Mouse (Mus musculus) brain, adult 2 months (tissue): ENCODE measurements at regions not wholly inside any gene's neighbourhood (a gene's known extent, or its start where the extent isn't known, plus 50 kb on each side); places are given as distances from the start of the nearest gene placed in this dataset.
"Not testable (repeated sequence)": the region's sequence is repeated elsewhere in the genome, so short reads cannot be mapped to it uniquely, and the experiment has no call there.

Experiments
- DNase-seq: peaks from one replicate; pipeline ENCODE4 v3.0.0; 2011; ENCODE audit warnings: low read depth, low spot score

GRCm38 (mm10) chr1:88752332-88752731 lies 50.3 kb upstream of the Arl4c start:
- DNase-seq, result peak; percentile 51

- DNase-seq, result peak; percentile 52
These were observed 54.6 kb upstream of the Arl4c start for GRCm38 (mm10) chr1:88756658-88757057.

GRCm38 (mm10) chr1:88757162-88757561 lies 55.1 kb upstream of the Arl4c start:
- peak; percentile 87 for DNase-seq

GRCm38 (mm10) chr1:88757746-88758145 lies 55.7 kb upstream of the Arl4c start:
- DNase-seq, result no peak

GRCm38 (mm10) chr1:88760643-88761042 lies 58.6 kb upstream of the Arl4c start:
- DNase-seq, result no peak

GRCm38 (mm10) chr1:88761121-88761520 lies 59.1 kb upstream of the Arl4c start:
- DNase-seq, result no peak

GRCm38 (mm10) chr1:88763725-88764364 lies 61.8 kb upstream of the Arl4c start:
- DNase-seq, result no peak

- no peak for DNase-seq
These were observed 62.5 kb upstream of the Arl4c start for GRCm38 (mm10) chr1:88764478-88764877.

GRCm38 (mm10) chr1:88777009-88777408 lies 75.0 kb upstream of the Arl4c start:
- no peak for DNase-seq

- peak; percentile 83 for DNase-seq
These were observed 78.2 kb upstream of the Arl4c start for GRCm38 (mm10) chr1:88780262-88780661.

GRCm38 (mm10) chr1:88783083-88783482 lies 81.1 kb upstream of the Arl4c start:
- DNase-seq, result peak; percentile 31

- no peak for DNase-seq
These were observed 83.0 kb upstream of the Arl4c start for GRCm38 (mm10) chr1:88784866-88785620.

GRCm38 (mm10) chr1:88786066-88786465 lies 84.0 kb upstream of the Arl4c start:
- DNase-seq, result no peak

- peak; percentile 52 for DNase-seq
These were observed 88.7 kb upstream of the Arl4c start for GRCm38 (mm10) chr1:88790674-88791073.

- peak; percentile 95 for DNase-seq
These were observed 92.9 kb upstream of the Arl4c start for GRCm38 (mm10) chr1:88794926-88795325.

GRCm38 (mm10) chr1:88798473-88798872 lies 96.5 kb upstream of the Arl4c start:
- DNase-seq, result no peak

- no peak for DNase-seq
These were observed 96.9 kb upstream of the Arl4c start for GRCm38 (mm10) chr1:88798874-88799273.

- DNase-seq, result no peak
These were observed 97.3 kb upstream of the Arl4c start for GRCm38 (mm10) chr1:88799343-88799742.

- DNase-seq, result no peak
These were observed 97.8 kb upstream of the Arl4c start for GRCm38 (mm10) chr1:88799789-88800188.

GRCm38 (mm10) chr1:88800411-88800810 lies 98.4 kb upstream of the Arl4c start:
- DNase-seq, result no peak

GRCm38 (mm10) chr1:88801151-88801550 lies 99.1 kb upstream of the Arl4c start:
- not testable (repeated sequence) for DNase-seq

GRCm38 (mm10) chr1:88806960-88807359 lies 104.9 kb upstream of the Arl4c start:
- DNase-seq, result peak; percentile 60

GRCm38 (mm10) chr1:88807901-88808300 lies 105.9 kb upstream of the Arl4c start:
- DNase-seq, result no peak
